Mouse (Mus musculus): ENCODE results near the gene Pthlh. TPM values are rescaled to one million over a fixed set of nuclear protein-coding genes. Genes with fewer than 3 reads are reported as not detected.
"Not testable (repeated sequence)": the region's sequence is repeated elsewhere in the genome, so short reads cannot be mapped to it uniquely, and the experiment has no call there.

Gene Pthlh
- 0.91 and 1.7 TPM in 2 replicates for polyA plus RNA-seq (2014; fragmentation: Nextera tagmentation; extraction: Ambion mirVana)

GRCm38 (mm10) chr6:147263587-147264565 is at the start of gene Pthlh:
Gene Pthlh, minus strand, starts transcription at chr6:147264183.
- peak; percentile 65 for DNase-seq (ENCODE audit: low spot score)
- H3K27ac ChIP-seq (ENCODE audit: low read depth, low read length) = no peak within 1 kb of the TSS
- H3K4me1 ChIP-seq (ENCODE audit: control insufficient read depth, insufficient read depth, low read length) = peaks cover 12% of the 10 kb centered on the region
- no peaks in the 10 kb centered on the region for H3K9me3 ChIP-seq (replicated peaks; ENCODE audit: control insufficient read depth, low read length)
- H3K9ac ChIP-seq (ENCODE audit: low read length) = peak within 1 kb of the TSS; percentile 41
- H3K36me3 ChIP-seq (ENCODE audit: control insufficient read depth, insufficient read depth, low read length) = no peaks in the 10 kb centered on the region
- peaks cover 30% of the 10 kb centered on the region for H3K27me3 ChIP-seq (replicated peaks; ENCODE audit: control insufficient read depth, insufficient read depth, low read length)
- 2% methylated on average over 57 of the region's 68 CpGs for WGBS
- H3K4me2 ChIP-seq (ENCODE audit: low read length) = peak within 1 kb of the TSS; percentile 93
- H3K4me3 ChIP-seq (ENCODE audit: low read depth, low read length) = peak within 1 kb of the TSS; percentile 42
- ATAC-seq = peak; percentile 78

GRCm38 (mm10) chr6:147313331-147313730 is 49.3 kb upstream of the Pthlh start:
- ATAC-seq (no peak), DNase-seq (ENCODE audit: low spot score) (no peak)
- H3K9me3 ChIP-seq (replicated peaks; ENCODE audit: control insufficient read depth, low read length) = no peaks in the 10 kb centered on the region
- H3K36me3 ChIP-seq (ENCODE audit: control insufficient read depth, insufficient read depth, low read length) = no peaks in the 10 kb centered on the region
- no peak overlapping the region for H3K4me2 ChIP-seq (ENCODE audit: low read length)
- no peak overlapping the region for H3K4me3 ChIP-seq (ENCODE audit: low read depth, low read length)
- no peak overlapping the region for H3K27ac ChIP-seq (ENCODE audit: low read depth, low read length)
- H3K27me3 ChIP-seq (replicated peaks; ENCODE audit: control insufficient read depth, insufficient read depth, low read length) = no peaks in the 10 kb centered on the region
- H3K9ac ChIP-seq (ENCODE audit: low read length) = no peak overlapping the region
- no peaks in the 10 kb centered on the region for H3K4me1 ChIP-seq (ENCODE audit: control insufficient read depth, insufficient read depth, low read length)

- H3K27ac ChIP-seq (ENCODE audit: low read depth, low read length) = no peak overlapping the region
- DNase-seq (ENCODE audit: low spot score) = no peak
- no peak overlapping the region for H3K9ac ChIP-seq (ENCODE audit: low read length)
- H3K27me3 ChIP-seq (replicated peaks; ENCODE audit: control insufficient read depth, insufficient read depth, low read length) = no peaks in the 10 kb centered on the region
- WGBS = 91% methylated on average over 7 of the region's 7 CpGs
- H3K4me2 ChIP-seq (ENCODE audit: low read length) = no peak overlapping the region
- no peaks in the 10 kb centered on the region for H3K9me3 ChIP-seq (replicated peaks; ENCODE audit: control insufficient read depth, low read length)
- H3K4me1 ChIP-seq (ENCODE audit: control insufficient read depth, insufficient read depth, low read length) = no peaks in the 10 kb centered on the region
- H3K36me3 ChIP-seq (ENCODE audit: control insufficient read depth, insufficient read depth, low read length) = no peaks in the 10 kb centered on the region
- no peak for ATAC-seq
- H3K4me3 ChIP-seq (ENCODE audit: low read depth, low read length) = no peak overlapping the region
Measured at GRCm38 (mm10) chr6:147310435-147310978, 46.5 kb upstream of the Pthlh start.

GRCm38 (mm10) chr6:147310035-147310434 is 46.1 kb upstream of the Pthlh start:
- H3K27me3 ChIP-seq (replicated peaks; ENCODE audit: control insufficient read depth, insufficient read depth, low read length) = no peaks in the 10 kb centered on the region
- H3K4me3 ChIP-seq (ENCODE audit: low read depth, low read length) = no peak overlapping the region
- no peak overlapping the region for H3K9ac ChIP-seq (ENCODE audit: low read length)
- no peak for ATAC-seq
- WGBS = 93% methylated on average over 4 of the region's 4 CpGs
- no peaks in the 10 kb centered on the region for H3K36me3 ChIP-seq (ENCODE audit: control insufficient read depth, insufficient read depth, low read length)
- DNase-seq (ENCODE audit: low spot score) = no peak
- H3K4me2 ChIP-seq (ENCODE audit: low read length) = no peak overlapping the region
- H3K27ac ChIP-seq (ENCODE audit: low read depth, low read length) = no peak overlapping the region
- no peaks in the 10 kb centered on the region for H3K4me1 ChIP-seq (ENCODE audit: control insufficient read depth, insufficient read depth, low read length)
- no peaks in the 10 kb centered on the region for H3K9me3 ChIP-seq (replicated peaks; ENCODE audit: control insufficient read depth, low read length)

GRCm38 (mm10) chr6:147304236-147304635 is 40.3 kb upstream of the Pthlh start:
- H3K4me1 ChIP-seq (ENCODE audit: control insufficient read depth, insufficient read depth, low read length); H3K4me2 ChIP-seq (ENCODE audit: low read length); DNase-seq (ENCODE audit: low spot score); H3K27me3 ChIP-seq (replicated peaks; ENCODE audit: control insufficient read depth, insufficient read depth, low read length); H3K27ac ChIP-seq (ENCODE audit: low read depth, low read length); ATAC-seq; H3K9me3 ChIP-seq (replicated peaks; ENCODE audit: control insufficient read depth, low read length); H3K9ac ChIP-seq (ENCODE audit: low read length); H3K4me3 ChIP-seq (ENCODE audit: low read depth, low read length); H3K36me3 ChIP-seq (ENCODE audit: control insufficient read depth, insufficient read depth, low read length): not testable (repeated sequence)
- WGBS = 76% methylated on average over 4 of the region's 9 CpGs

- no peaks in the 10 kb centered on the region for H3K4me1 ChIP-seq (ENCODE audit: control insufficient read depth, insufficient read depth, low read length)
- 84% methylated on average over 5 of the region's 5 CpGs for WGBS
- no peak for ATAC-seq
- no peak overlapping the region for H3K9ac ChIP-seq (ENCODE audit: low read length)
- H3K36me3 ChIP-seq (ENCODE audit: control insufficient read depth, insufficient read depth, low read length) = no peaks in the 10 kb centered on the region
- no peak overlapping the region for H3K4me3 ChIP-seq (ENCODE audit: low read depth, low read length)
- no peak for DNase-seq (ENCODE audit: low spot score)
- no peak overlapping the region for H3K27ac ChIP-seq (ENCODE audit: low read depth, low read length)
- no peak overlapping the region for H3K4me2 ChIP-seq (ENCODE audit: low read length)
- no peaks in the 10 kb centered on the region for H3K9me3 ChIP-seq (replicated peaks; ENCODE audit: control insufficient read depth, low read length)
- H3K27me3 ChIP-seq (replicated peaks; ENCODE audit: control insufficient read depth, insufficient read depth, low read length) = no peaks in the 10 kb centered on the region
Measured at GRCm38 (mm10) chr6:147299607-147300006, 35.6 kb upstream of the Pthlh start.

GRCm38 (mm10) chr6:147279309-147279708 is 15.3 kb upstream of the Pthlh start:
- ATAC-seq (no peak), DNase-seq (ENCODE audit: low spot score) (no peak)
- WGBS = 63% methylated on average over 5 of the region's 5 CpGs
- no peaks in the 10 kb centered on the region for H3K36me3 ChIP-seq (ENCODE audit: control insufficient read depth, insufficient read depth, low read length)
- no peaks in the 10 kb centered on the region for H3K4me1 ChIP-seq (ENCODE audit: control insufficient read depth, insufficient read depth, low read length)
- H3K9me3 ChIP-seq (replicated peaks; ENCODE audit: control insufficient read depth, low read length) = peaks cover 4% of the 10 kb centered on the region
- H3K9ac ChIP-seq (ENCODE audit: low read length) = no peak overlapping the region
- no peak overlapping the region for H3K4me2 ChIP-seq (ENCODE audit: low read length)
- no peaks in the 10 kb centered on the region for H3K27me3 ChIP-seq (replicated peaks; ENCODE audit: control insufficient read depth, insufficient read depth, low read length)
- H3K27ac ChIP-seq (ENCODE audit: low read depth, low read length) = no peak overlapping the region
- no peak overlapping the region for H3K4me3 ChIP-seq (ENCODE audit: low read depth, low read length)

GRCm38 (mm10) chr6:147268143-147268790 is 4.3 kb upstream of the Pthlh start:
- DNase-seq (ENCODE audit: low spot score) (peak; percentile 16), ATAC-seq (no peak)
- WGBS = 3% methylated on average over 19 of the region's 19 CpGs

More at GRCm38 (mm10) chr6:147268143-147268790, 4.3 kb upstream of the Pthlh start:
- Histone ChIP-seq H3K36me3 (ENCODE audit: control insufficient read depth, insufficient read depth, low read length) (no peaks in the 10 kb centered on the region), H3K4me2 (ENCODE audit: low read length) (no peak overlapping the region), H3K27me3 (replicated peaks; ENCODE audit: control insufficient read depth, insufficient read depth, low read length) (peaks cover 22% of the 10 kb centered on the region), H3K9ac (ENCODE audit: low read length) (no peak overlapping the region), H3K4me1 (ENCODE audit: control insufficient read depth, insufficient read depth, low read length) (peaks cover 6% of the 10 kb centered on the region), H3K4me3 (ENCODE audit: low read depth, low read length) (no peak overlapping the region), H3K9me3 (replicated peaks; ENCODE audit: control insufficient read depth, low read length) (no peaks in the 10 kb centered on the region), H3K27ac (ENCODE audit: low read depth, low read length) (no peak overlapping the region)

Measured in forebrain, embryonic 14.5 days (tissue).